Mouse (Mus musculus) embryonic facial prominence, embryonic 13.5 days (tissue): ENCODE measurements around the gene Pygo2. TPM values are rescaled to one million over a fixed set of nuclear protein-coding genes. Genes with fewer than 3 reads are reported as not detected.

Experiments used
- ATAC-seq: fragments of 200-750 bp; cut with Nextera tagmentation; 2 replicates; pipeline ENCODE4 v1.8.0; 2017; ENCODE audit warnings: low read depth; ENCODE audit not compliant: insufficient number of reproducible peaks, insufficient read depth, low FRiP score, low TSS enrichment
- H3K27ac ChIP-seq: fragments of 300-500 bp; sonication (generic); 2 replicates; pipeline ENCODE4 v1.5.1; 2015; ENCODE audit warnings: moderate library complexity, mild to moderate bottlenecking, inconsistent platforms
- H3K27me3 ChIP-seq: fragments of 300-500 bp; sonication (generic); 2 replicates; pipeline ENCODE4 v1.6.1; 2015; ENCODE audit warnings: mild to moderate bottlenecking, inconsistent platforms
- H3K36me3 ChIP-seq: fragments of 300-500 bp; sonication (generic); 2 replicates; pipeline ENCODE4 v1.6.1; 2015; ENCODE audit warnings: mild to moderate bottlenecking, inconsistent platforms
- H3K4me1 ChIP-seq: fragments of 300-500 bp; sonication (generic); 2 replicates; pipeline ENCODE4 v1.6.1; 2015; ENCODE audit warnings: inconsistent platforms
- H3K4me2 ChIP-seq: fragments of 300-500 bp; sonication (generic); 2 replicates; pipeline ENCODE4 v1.6.1; 2015; ENCODE audit warnings: moderate library complexity, mild to moderate bottlenecking, inconsistent platforms
- H3K4me3 ChIP-seq: fragments of 300-500 bp; sonication (generic); 2 replicates; pipeline ENCODE4 v1.5.1; 2015; ENCODE audit warnings: mild to moderate bottlenecking, inconsistent platforms
- H3K9ac ChIP-seq: fragments of 300-500 bp; sonication (generic); 2 replicates; pipeline ENCODE4 v1.6.1; 2015; ENCODE audit warnings: mild to moderate bottlenecking, inconsistent platforms
- H3K9me3 ChIP-seq: fragments of 300-500 bp; sonication (generic); 2 replicates; pipeline ENCODE4 v1.6.1; 2016; ENCODE audit warnings: inconsistent platforms
- WGBS: fragments of 180-500 bp; shearing (Covaris S2); methylation state at CpG from one replicate; pipeline ENCODE4 v1.1.7; 2015; ENCODE audit warnings: mixed read lengths; 5-methylcytosine and 5-hydroxymethylcytosine counted together
- polyA plus RNA-seq: library from polyadenylated mRNA; unstranded; fragments of >200 nt; fragmentation: Nextera tagmentation; extraction: Ambion mirVana; gene quantifications from 2 replicates; pipeline ENCODE4 v1.2.1, GENCODE M21; 2015

Gene Pygo2
- polyA plus RNA-seq, 1 experiment from 2014 or later = 50.5 TPM

- Histone ChIP-seq H3K27me3 (no peaks in the 10 kb centered on the region), H3K4me3 (peak within 1 kb of the TSS; percentile 53), H3K27ac (no peak within 1 kb of the TSS), H3K9ac (peak within 1 kb of the TSS; percentile 69), H3K4me1 (peaks cover 13% of the 10 kb centered on the region), H3K4me2 (peak within 1 kb of the TSS; percentile 68), H3K36me3 (peaks cover 42% of the 10 kb centered on the region), H3K9me3 (no peaks in the 10 kb centered on the region)
- WGBS = 6% methylated on average over 28 of the region's 28 CpGs
- peak; percentile 100 for ATAC-seq
Observed at GRCm38 (mm10) chr3:89411490-89412393, 18.3 kb upstream of the Pygo2 start, which contains the start of gene Flad1. Gene Flad1 (minus strand): TSS chr3:89411870.

DNA sequence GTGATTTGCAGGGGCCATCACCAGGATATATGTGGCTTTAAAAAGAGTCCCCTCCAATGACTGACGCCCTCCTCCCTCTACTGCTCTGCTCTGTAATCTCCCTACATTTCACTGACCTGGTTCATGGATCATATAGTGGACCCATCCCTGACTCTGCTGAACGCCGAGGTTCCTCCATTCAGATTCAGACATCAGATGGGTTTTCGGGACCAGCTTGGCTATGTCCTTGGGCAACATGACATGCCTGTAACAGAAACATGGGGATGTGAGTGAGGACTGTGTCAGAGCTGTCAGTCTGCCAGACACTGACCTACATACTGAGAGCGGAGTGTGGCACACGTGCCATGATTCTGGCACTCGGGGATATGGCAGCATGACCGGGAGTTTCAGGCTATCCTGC lies 13.9 kb upstream of the Pygo2 start:
- ATAC-seq = no peak
- Histone ChIP-seq H3K4me2 (peak overlapping the region; percentile 89; the same call in 1 of the 2 replicates), H3K4me3 (no peak overlapping the region), H3K27me3 (no peaks in the 10 kb centered on the region), H3K36me3 (peaks cover 26% of the 10 kb centered on the region), H3K9ac (no peak overlapping the region), H3K9me3 (no peaks in the 10 kb centered on the region), H3K27ac (no peak overlapping the region), H3K4me1 (peaks cover 28% of the 10 kb centered on the region)
- WGBS = 96% methylated on average over 8 of the region's 8 CpGs

GRCm38 (mm10) chr3:89417131-89417530 lies 12.9 kb upstream of the Pygo2 start:
- Histone ChIP-seq H3K9ac (peak overlapping the region; percentile 72), H3K4me2 (peak overlapping the region; percentile 89), H3K36me3 (peaks cover 26% of the 10 kb centered on the region), H3K4me1 (peaks cover 37% of the 10 kb centered on the region), H3K9me3 (no peaks in the 10 kb centered on the region), H3K4me3 (peak overlapping the region; percentile 52), H3K27ac (peak overlapping the region; percentile 86; the same call in 1 of the 2 replicates), H3K27me3 (no peaks in the 10 kb centered on the region)
- WGBS = 27% methylated on average over 2 of the region's 2 CpGs
- no peak for ATAC-seq

DNA sequence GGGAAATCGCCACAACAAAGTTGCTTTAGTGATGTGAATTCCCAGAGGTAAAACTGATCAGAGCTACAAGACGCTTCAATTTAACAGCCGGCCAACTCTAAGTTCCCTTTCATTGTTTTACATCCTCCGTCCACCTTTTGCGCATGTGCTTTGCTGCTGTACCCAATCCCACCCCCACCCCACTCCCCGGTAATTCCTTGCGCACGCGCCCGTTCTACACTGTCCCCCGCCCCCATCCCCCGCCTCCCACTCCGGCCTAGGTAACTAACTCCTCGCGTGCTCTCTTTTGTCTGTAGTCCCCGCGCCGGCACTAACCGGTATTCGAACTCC lies 12.2 kb upstream of the Pygo2 start:
- WGBS = under 1% methylated on average over 20 of the region's 20 CpGs
- H3K4me1 ChIP-seq = peaks cover 43% of the 10 kb centered on the region

GRCm38 (mm10) chr3:89418170-89418860 lies 11.7 kb upstream of the Pygo2 start, which contains the start of the genes Cks1b and Shc1:
Gene Cks1b (minus strand): TSS chr3:89418383.
Gene Shc1 (plus strand): TSS chr3:89418443.
- Histone ChIP-seq H3K9me3 (no peaks in the 10 kb centered on the region), H3K27me3 (no peaks in the 10 kb centered on the region), H3K4me3 (peak within 1 kb of the TSS; percentile 52), H3K9ac (peak within 1 kb of the TSS; percentile 76), H3K4me1 (peaks cover 48% of the 10 kb centered on the region), H3K27ac (peak within 1 kb of the TSS; percentile 98), H3K36me3 (peaks cover 27% of the 10 kb centered on the region), H3K4me2 (peak within 1 kb of the TSS; percentile 89)
- under 1% methylated on average over 39 of the region's 39 CpGs for WGBS
- ATAC-seq = peak; percentile 89

More for the DNA sequence above, 12.2 kb upstream of the Pygo2 start:
- H3K4me3 ChIP-seq = peak overlapping the region; percentile 52
- no peaks in the 10 kb centered on the region for H3K9me3 ChIP-seq
- H3K36me3 ChIP-seq = peaks cover 26% of the 10 kb centered on the region
- peak overlapping the region; percentile 86 for H3K27ac ChIP-seq
- H3K27me3 ChIP-seq = no peaks in the 10 kb centered on the region
- H3K4me2 ChIP-seq = peak overlapping the region; percentile 89
- ATAC-seq = peak; percentile 54; the same call in 1 of the 2 replicates
- peak overlapping the region; percentile 72 for H3K9ac ChIP-seq

- peaks cover 54% of the 10 kb centered on the region for H3K4me1 ChIP-seq
- under 1% methylated on average over 16 of the region's 16 CpGs for WGBS
Observed at GRCm38 (mm10) chr3:89418861-89419250, 11.2 kb upstream of the Pygo2 start.

DNA sequence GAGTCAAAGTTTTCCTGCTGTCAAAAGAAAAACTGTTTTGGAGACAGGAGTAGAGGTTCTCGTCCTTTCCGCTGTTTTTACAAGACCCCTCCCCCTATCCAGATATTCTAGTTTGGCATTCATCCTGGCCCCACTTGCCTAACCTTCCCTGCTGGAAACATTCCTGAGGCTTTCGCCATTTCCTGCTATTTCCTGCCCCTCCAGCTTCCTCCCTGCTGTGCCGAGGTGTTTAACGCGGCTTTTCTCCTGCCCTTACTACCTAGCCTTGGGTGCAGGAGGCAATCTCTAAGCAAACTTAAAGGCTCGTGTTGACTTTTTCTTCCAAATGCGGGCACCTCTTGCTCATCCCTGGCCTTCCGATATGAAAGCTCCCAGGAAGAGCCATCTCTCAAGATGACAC lies 10.4 kb upstream of the Pygo2 start:
- Histone ChIP-seq H3K36me3 (peaks cover 31% of the 10 kb centered on the region), H3K27ac (peak overlapping the region; percentile 98), H3K4me1 (peaks cover 57% of the 10 kb centered on the region), H3K9ac (peak overlapping the region; percentile 76), H3K4me2 (peak overlapping the region; percentile 89), H3K27me3 (no peaks in the 10 kb centered on the region), H3K9me3 (no peaks in the 10 kb centered on the region), H3K4me3 (peak overlapping the region; percentile 52)
- WGBS = 2% methylated on average over 9 of the region's 9 CpGs
- no peak for ATAC-seq

More at GRCm38 (mm10) chr3:89418861-89419250, 11.2 kb upstream of the Pygo2 start:
- H3K4me3 ChIP-seq = peak overlapping the region; percentile 52
- H3K9ac ChIP-seq = peak overlapping the region; percentile 76
- ATAC-seq = no peak
- H3K27ac ChIP-seq = peak overlapping the region; percentile 98
- H3K4me2 ChIP-seq = peak overlapping the region; percentile 89
- no peaks in the 10 kb centered on the region for H3K9me3 ChIP-seq
- peaks cover 31% of the 10 kb centered on the region for H3K36me3 ChIP-seq
- H3K27me3 ChIP-seq = no peaks in the 10 kb centered on the region

DNA sequence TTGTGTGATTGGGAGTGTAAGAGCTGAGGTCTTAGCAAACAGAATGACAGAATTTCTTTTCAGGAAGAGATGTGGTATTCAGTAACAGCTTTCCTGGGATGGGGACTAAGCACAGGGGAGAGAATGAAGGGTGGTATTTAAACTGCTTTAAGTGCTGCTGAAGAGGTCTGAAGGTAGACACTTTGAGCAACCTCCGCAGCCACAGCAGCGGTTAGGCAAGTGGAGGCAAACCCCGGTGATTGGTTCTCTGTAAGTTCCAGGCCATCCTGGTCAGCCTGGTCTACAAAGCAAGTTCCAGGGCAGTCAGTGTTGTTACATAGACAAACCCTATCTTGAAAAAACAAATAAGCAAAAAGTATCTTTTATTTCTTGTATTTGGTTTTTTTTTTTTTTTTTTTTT lies 10.0 kb upstream of the Pygo2 start:
- WGBS = 19% methylated on average over 3 of the region's 3 CpGs
- Histone ChIP-seq H3K27ac (peak overlapping the region; percentile 98), H3K4me3 (peak overlapping the region; percentile 52), H3K4me1 (peaks cover 57% of the 10 kb centered on the region), H3K36me3 (peaks cover 31% of the 10 kb centered on the region), H3K27me3 (no peaks in the 10 kb centered on the region), H3K9ac (peak overlapping the region; percentile 76), H3K4me2 (peak overlapping the region; percentile 89), H3K9me3 (no peaks in the 10 kb centered on the region)
- no peak for ATAC-seq

DNA sequence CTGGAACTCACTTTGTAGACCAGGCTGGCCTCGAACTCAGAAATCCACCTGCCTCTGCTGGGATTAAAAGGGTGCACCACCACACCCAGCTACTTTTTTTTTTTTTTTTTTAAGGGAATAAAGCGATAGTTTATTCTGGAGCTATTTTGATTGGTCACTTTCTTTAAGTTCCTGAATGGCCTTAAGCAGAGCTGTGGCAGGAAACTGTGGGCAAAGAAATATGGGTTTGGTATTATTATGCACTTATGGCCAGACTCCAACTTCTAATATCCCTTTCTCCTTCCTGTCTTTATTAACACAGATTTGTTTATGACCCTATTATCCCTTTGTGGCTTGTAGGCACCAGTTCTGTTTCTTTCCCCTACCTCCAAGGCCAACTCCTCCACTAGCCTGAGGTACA lies 9.6 kb upstream of the Pygo2 start:
- ATAC-seq = no peak
- peak overlapping the region; percentile 89 for H3K4me2 ChIP-seq
- no peaks in the 10 kb centered on the region for H3K9me3 ChIP-seq
- H3K36me3 ChIP-seq = peaks cover 30% of the 10 kb centered on the region
- H3K9ac ChIP-seq = peak overlapping the region; percentile 81; the same call in 1 of the 2 replicates
- peak overlapping the region; percentile 53 for H3K4me3 ChIP-seq
- H3K27ac ChIP-seq = peak overlapping the region; percentile 84
- no peaks in the 10 kb centered on the region for H3K27me3 ChIP-seq
- peaks cover 57% of the 10 kb centered on the region for H3K4me1 ChIP-seq
- 53% methylated on average over 2 of the region's 2 CpGs for WGBS

- peaks cover 27% of the 10 kb centered on the region for H3K36me3 ChIP-seq
- 2% methylated on average over 11 of the region's 11 CpGs for WGBS
- peak overlapping the region; percentile 81 for H3K9ac ChIP-seq
- no peaks in the 10 kb centered on the region for H3K27me3 ChIP-seq
- H3K4me3 ChIP-seq = peak overlapping the region; percentile 53
- peaks cover 57% of the 10 kb centered on the region for H3K4me1 ChIP-seq
- H3K9me3 ChIP-seq = no peaks in the 10 kb centered on the region
- H3K4me2 ChIP-seq = peak overlapping the region; percentile 89
- ATAC-seq = peak; percentile 74
- peak overlapping the region; percentile 84 for H3K27ac ChIP-seq
Observed at GRCm38 (mm10) chr3:89421002-89421774, 8.8 kb upstream of the Pygo2 start.
